Mouse (Mus musculus) bone marrow macrophage, adult 2 months (primary cell): Measurements from ENCODE around the gene Szrd1.

Experiments
- CTCF ChIP-seq: IDR thresholded peaks from 2 replicates; pipeline ENCODE4 v1.5.1; 2012; ENCODE audit warnings: low read depth, mild to moderate bottlenecking, low read length, moderate library complexity
- POLR2A ChIP-seq: IDR thresholded peaks from 2 replicates; pipeline ENCODE4 v1.6.1; 2012; ENCODE audit warnings: mild to moderate bottlenecking, low read depth, low read length, borderline replicate concordance

GRCm38 (mm10) chr4:141133227-141133626, 6.3 kb downstream of the Szrd1 start:
- TF ChIP-seq POLR2A (no peak), CTCF (no peak)
